Mouse (Mus musculus) G1E (cell line): ENCODE measurements around the gene Cep44.

ENCODE experiments used
- CTCF ChIP-seq: IDR thresholded peaks from 2 replicates; pipeline ENCODE4 v1.5.1; 2012; ENCODE audit warnings: low read depth, low read length, inconsistent platforms, mixed read lengths
- GATA1 ChIP-seq: IDR thresholded peaks from 2 replicates; pipeline ENCODE4 v1.6.1; 2012; ENCODE audit warnings: borderline replicate concordance, low read length, inconsistent platforms, mixed read lengths
- GATA2 ChIP-seq: IDR thresholded peaks from 2 replicates; pipeline ENCODE4 v1.6.1; 2012; ENCODE audit warnings: low read depth, low read length, inconsistent platforms, borderline replicate concordance
- POLR2AphosphoS5 ChIP-seq: IDR thresholded peaks from 2 replicates; pipeline ENCODE4 v1.6.1; 2012; ENCODE audit warnings: low read depth, low read length, inconsistent platforms; ENCODE audit not compliant: insufficient replicate concordance

DNA sequence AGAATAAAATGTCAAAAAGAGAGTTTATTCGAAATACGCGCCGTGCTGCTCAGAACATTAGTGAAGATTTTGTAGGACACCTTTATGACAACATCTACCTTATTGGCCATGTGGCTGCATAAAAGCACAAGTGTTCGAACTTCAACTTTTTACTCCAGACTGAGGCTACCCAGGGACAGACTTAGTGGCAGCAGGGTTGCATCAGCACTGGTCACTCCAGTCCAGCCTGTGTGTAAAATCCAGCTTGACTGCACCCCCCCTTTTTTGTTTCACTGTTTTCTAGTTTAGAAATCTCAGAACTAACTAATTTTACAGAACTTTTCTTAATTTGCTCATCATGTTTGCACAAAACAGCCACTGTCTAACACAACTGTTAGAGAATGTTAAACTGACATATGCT lies 40.7 kb upstream of the Cep44 start:
- TF ChIP-seq POLR2AphosphoS5 (no peak), CTCF (no peak), GATA1 (no peak), GATA2 (no peak)
